Mouse (Mus musculus): ENCODE results near the gene Kif6.

The Kif6 gene

GRCm38 (mm10) chr17:49614577-49615235, at the start of gene Kif6:
Gene Kif6, plus strand, starts transcription at chr17:49615136.
- peak in 1 of 2 experiments; percentile 3 for DNase-seq (ENCODE audit: low spot score in 2 of 2)

DNA sequence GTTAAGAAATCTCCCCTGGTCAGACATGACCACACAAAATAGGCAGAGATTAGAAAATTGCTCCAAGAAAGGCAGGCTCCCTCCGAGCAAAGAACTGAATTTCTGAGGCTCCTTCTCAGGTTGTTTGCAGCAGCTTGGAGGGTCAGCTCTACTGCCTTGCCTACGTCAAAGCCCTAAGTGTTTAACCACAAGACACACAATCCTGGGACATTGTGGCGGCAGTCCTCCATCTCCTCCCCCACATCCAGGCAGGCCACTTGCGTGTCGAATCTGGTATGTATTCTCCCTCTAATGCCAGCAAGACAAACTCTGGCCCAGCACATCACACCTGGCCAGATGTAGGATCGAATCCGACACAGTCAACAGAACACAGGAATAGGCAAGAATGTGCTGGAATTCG, 46.2 kb upstream of the Kif6 start:
- DNase-seq (ENCODE audit: low spot score in 2 of 2): no peak

DNA sequence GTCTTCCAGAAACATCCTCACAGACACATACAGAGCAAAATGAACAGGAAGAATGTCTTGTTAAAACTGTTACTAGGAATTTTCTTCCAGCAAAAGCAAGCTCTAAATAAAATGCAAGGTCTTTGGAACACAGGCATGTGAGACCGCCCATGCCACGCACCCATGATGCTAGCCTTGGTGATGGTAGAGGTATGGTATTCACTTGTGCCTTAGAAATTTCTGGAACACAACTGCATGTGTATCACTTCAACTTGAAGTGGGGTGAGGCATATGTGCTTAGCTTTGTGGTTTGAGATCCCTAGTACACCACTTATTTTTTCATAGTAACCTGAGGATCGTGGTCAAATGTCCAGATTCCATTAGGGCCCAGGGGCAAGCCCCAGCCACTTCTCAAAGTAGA, 37.6 kb upstream of the Kif6 start:
- DNase-seq (ENCODE audit: low spot score in 2 of 2): no peak

DNA sequence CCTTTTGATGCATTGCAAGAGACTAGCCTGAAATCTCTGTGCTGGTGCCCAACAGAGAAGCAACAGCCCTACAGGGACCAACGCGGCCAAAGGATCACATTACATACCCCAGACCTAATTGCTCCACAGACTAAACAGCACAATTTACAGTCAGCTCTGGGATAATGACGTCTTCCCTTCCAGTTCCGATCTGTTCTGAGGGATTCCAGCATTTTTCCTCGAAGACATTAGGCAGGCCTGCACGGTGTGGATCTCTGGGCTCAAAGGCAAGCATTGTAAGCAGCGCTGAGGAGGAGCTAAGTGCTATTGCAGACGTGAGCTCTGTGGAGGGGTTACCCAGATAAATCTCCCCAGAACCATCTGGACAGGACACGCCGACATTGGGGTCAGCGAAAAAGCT, 32.5 kb upstream of the Kif6 start:
- DNase-seq (ENCODE audit: low spot score in 2 of 2): no peak

DNA sequence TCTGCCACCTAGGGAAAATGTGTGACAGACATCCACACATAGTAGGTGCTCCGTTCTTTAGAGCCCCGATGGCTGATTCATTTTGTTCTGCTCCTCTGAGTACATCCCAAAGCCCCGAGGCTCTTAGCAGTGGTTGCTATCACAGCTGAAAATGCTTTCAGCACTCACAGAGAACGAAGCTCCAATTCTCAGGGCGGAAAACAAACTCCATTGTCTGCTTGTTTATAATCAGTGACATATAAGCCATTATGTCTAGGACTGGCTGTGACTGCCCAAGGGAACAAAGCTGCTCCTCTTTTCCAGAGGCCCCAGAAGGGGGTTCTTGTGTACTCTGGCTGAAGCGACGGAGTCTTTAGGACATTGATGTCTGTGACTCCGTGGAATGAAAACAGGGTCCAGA, 24.9 kb upstream of the Kif6 start:
- DNase-seq (ENCODE audit: low spot score in 2 of 2): no peak

DNA sequence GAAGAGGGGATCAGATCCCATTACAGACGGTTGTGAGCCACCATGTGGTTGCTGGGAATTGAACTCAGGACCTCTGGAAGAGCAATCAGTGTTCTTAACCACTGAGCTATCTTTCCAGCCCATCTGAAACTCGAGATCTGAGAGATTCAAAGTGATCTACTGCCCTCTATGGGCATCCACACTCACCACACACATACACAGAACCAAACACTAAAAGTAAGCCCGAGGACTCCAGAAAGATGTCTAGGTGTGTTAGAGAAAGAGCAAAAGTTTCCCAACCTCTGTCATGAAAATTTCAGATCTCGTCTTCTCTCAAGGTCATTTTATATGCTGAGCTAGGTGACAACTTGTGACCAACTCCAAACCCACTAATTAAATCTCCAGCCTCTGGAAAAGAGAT, 9.5 kb upstream of the Kif6 start:
- no peak for DNase-seq (ENCODE audit: low spot score in 2 of 2)

GRCm38 (mm10) chr17:49607351-49608027, 7.4 kb upstream of the Kif6 start:
- DNase-seq (ENCODE audit: low spot score in 2 of 2): no peak

GRCm38 (mm10) chr17:49610296-49610695, 4.6 kb upstream of the Kif6 start:
- DNase-seq (ENCODE audit: low spot score in 2 of 2): no peak

DNA sequence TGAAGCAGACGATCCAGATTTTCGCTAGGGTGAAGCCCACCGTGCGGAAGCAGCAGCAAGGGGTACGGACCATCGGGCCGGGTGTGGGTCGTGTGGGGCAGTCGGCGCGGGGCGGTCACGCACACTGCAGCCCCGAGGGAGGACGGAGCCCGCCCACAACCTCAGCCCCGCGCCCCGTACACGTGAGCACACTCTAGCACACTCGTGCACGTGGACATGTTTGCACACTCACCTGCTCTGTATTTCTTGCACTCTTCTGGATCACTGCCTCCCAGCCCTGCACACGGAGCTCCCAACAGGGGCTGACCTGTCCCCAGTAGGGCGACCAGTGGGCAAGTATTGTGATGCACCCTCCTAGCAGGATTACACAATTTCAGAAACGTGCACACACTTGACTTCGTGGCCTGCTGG, 310 bp downstream of the Kif6 start:
- DNase-seq (ENCODE audit: low spot score in 2 of 2): no peak

DNA sequence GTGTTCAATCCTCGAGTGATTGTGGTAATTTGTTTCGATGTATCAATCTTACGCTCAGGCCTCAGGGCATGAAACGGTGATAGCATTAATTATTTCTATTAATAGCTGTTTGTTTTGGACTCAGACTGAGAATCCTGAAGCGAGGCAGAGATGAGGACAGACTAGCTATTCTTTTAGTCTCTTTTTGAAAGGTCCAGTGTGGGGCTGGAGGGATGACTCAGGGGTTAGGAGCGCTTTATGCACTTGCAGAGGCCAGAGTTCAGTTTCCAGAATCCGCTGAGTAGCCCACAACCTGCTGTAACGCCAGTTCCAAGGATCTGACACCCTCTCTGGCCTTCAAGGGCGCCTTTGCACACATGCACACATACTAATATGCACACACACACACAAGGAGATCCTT, 9.6 kb downstream of the Kif6 start:
- DNase-seq (ENCODE audit: low spot score in 2 of 2): no peak

GRCm38 (mm10) chr17:49627011-49627794, 12.3 kb downstream of the Kif6 start:
- DNase-seq (ENCODE audit: low spot score in 2 of 2): no peak

DNA sequence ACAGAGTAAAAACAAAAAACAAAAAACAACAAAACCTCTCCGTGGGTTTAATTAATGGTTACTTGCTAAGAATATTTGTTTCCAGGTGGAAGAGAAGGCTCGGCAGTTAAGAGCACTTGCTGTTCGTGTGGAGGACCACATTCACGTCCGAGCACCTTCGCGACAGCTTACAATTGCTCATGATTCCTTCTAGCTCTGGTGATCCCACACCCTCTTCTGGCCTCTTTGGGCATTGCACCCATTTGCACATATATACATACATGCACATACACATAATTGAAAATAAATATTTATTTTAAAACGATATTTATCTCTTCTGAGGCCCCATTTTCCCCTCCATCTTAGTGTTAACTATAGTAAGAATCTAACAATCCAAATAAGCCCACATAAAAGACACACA, 13.9 kb downstream of the Kif6 start:
- DNase-seq (ENCODE audit: low spot score in 2 of 2): no peak

- no peak for DNase-seq (ENCODE audit: low spot score in 2 of 2)
These were observed 18.1 kb downstream of the Kif6 start for GRCm38 (mm10) chr17:49633041-49633440.

- DNase-seq (ENCODE audit: low spot score in 2 of 2): no peak
These were observed 27.0 kb downstream of the Kif6 start for GRCm38 (mm10) chr17:49641903-49642302.

GRCm38 (mm10) chr17:49642336-49642735, 27.4 kb downstream of the Kif6 start:
- no peak for DNase-seq (ENCODE audit: low spot score in 2 of 2)

DNA sequence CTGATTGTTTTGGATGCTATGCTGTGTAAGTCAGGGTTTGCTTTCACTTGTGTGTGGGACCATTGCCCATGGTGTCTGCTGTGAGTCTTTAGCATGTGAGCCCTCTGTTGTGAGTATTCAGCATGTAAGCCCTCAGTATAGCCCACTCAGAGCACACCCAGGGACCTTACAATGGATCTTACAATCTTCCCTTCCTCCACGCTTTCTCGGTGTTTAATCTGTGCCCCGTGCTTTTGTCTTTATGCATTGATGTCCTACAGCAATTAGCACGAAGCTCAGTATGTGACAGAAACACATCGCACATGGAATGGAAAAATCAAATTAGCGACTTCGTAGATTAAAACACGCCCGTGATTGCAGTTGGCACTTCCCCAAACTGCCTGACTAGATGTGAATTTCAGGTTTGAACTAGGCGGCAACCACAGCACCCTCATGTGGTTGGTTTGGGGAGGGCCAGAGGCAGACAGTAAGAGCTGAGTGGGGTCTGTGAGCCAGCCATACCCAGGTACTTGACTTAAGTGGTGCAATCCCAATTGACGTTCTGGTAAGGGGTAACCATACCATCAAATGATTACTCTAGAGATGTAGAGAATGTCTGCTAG, 28.1 kb downstream of the Kif6 start:
- no peak for DNase-seq (ENCODE audit: low spot score in 2 of 2)

DNA sequence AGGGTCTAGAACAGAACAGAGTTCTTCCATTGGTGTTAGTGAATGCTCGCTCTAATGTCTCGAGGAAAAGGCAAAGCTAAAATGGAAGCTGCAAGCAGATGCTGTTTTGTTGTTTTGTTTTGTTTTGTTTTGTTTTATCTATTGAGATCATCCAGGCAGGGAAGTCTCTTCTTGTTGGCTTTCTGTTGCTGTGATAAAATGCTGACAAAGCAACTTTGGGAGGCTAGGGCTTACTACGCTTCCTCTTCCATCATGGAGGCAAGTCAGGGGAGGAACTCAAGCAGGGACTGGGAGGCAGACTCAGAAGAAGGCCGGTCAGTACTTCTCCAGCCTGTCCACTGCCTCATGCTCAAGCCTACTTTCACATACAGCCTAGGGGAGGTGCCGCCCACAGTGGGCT, 31.3 kb downstream of the Kif6 start:
- no peak for DNase-seq (ENCODE audit: low spot score in 2 of 2)

DNA sequence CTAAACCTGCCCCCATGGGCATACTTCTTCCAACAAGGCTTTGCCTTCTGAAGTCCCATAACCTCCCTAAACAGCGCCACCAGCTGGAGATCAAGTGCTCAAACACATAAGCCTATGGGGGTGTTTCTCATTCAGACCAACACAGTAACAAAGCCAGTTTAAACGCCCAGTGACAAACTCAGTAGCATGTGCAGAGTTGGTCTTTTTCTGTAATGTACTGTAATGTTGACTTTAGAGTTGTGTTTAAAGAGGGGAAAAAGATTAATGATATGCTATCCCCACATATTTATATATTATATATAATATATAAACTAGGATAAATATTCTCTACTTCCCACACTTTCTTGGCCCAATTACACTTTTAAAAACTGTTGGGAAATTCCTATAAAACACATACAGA, 34.0 kb downstream of the Kif6 start:
- no peak for DNase-seq (ENCODE audit: low spot score in 2 of 2)

DNA sequence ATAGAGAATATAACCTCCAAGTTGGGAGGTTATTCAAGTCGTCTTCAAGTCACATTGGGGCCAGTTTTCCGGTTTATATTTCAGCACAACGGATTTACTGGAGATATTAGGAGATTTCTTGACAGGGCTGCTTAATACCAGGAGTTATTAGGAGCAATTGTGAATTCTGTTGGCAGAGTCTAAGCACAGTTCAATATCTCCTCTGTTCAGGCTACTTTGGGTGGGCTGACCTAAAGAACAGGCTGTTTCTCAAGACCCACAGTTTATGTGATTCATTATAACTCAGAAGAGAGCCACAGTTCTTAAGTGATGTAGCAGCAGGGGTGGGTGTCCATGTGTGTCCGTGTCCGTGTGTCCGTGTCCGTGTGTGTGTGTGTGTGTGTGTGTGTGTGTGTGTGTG, 34.5 kb downstream of the Kif6 start:
- no peak for DNase-seq (ENCODE audit: low spot score in 2 of 2)

GRCm38 (mm10) chr17:49650366-49650765, 35.4 kb downstream of the Kif6 start:
- no peak for DNase-seq (ENCODE audit: low spot score in 2 of 2)

DNA sequence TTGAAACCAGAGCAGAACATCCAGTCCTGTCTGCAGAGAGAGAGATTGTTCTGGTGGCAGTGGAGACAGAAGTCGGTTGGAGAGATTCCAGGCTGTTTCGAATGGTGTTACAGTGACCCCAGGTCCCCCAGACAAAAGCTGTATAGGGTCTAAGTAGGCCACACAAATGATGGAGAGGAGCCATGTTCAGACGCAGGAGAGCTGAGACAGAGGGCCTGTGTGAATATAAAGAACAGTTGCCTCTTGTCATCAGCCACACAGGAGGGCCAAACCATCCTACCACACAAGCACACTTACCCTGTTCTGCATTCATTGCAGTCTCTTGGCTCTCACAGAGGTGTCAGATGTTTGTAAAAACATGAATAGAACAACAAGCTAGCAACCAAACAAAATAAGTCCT, 37.4 kb downstream of the Kif6 start:
- no peak for DNase-seq (ENCODE audit: low spot score in 2 of 2)

- no peak for DNase-seq (ENCODE audit: low spot score in 2 of 2)
These were observed 37.9 kb downstream of the Kif6 start for GRCm38 (mm10) chr17:49652800-49653199.

DNA sequence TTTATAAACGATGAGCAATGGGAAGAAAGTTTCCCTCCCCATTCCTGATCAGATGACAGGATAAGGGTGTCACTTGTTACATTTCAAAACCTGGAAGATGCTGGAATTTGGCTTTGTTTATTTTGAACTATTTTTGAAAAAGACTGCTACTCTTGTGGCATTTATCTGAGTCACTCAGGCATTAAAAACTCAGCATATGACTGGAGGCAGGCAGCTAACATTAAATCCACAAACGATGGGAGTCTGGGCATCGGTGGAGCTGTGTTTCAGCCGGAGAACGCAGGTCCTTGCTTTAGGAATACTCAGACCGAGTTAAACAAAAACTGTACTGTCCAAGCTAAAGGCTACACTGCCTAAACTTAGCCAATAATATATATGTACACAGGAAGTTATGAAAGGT, 46.7 kb downstream of the Kif6 start:
- DNase-seq (ENCODE audit: low spot score in 2 of 2): no peak

Measured in spleen, postnatal 14 days (tissue).